Mouse (Mus musculus): ENCODE measurements at regions not wholly inside any gene's neighbourhood (a gene's known extent, or its start where the extent isn't known, plus 50 kb on each side); places are given as distances from the start of the nearest gene placed in this dataset.

- no peak for TF ChIP-seq SIN3A (IDR thresholded peaks at IDR 0.05; ENCODE audit: low read length)
- no peak for TF ChIP-seq MAFK (IDR thresholded peaks at IDR 0.05; ENCODE audit: borderline replicate concordance, low read depth, low read length)
- TF ChIP-seq POLR2AphosphoS2 (IDR thresholded peaks at IDR 0.05; ENCODE audit: low read length): no peak
- no peak for TF ChIP-seq POLR2A (IDR thresholded peaks at IDR 0.05; ENCODE audit: control insufficient read depth in 1 of 2, insufficient read depth in 1 of 2, low read depth in 1 of 2, low read length in 2 of 2, poor library complexity in 1 of 2)
- no peak for TF ChIP-seq CTCF (IDR thresholded peaks at IDR 0.05 in 2 of 3, conservative IDR thresholded peaks at IDR 0.05 in 1 of 3; ENCODE audit: control insufficient read depth in 1 of 3, insufficient read depth in 1 of 3, low read depth in 2 of 3, low read length in 3 of 3, poor library complexity in 1 of 3, severe bottlenecking in 1 of 3)
- no peak for TF ChIP-seq CHD2 (IDR thresholded peaks at IDR 0.05; ENCODE audit: low read length)
- TF ChIP-seq TBP (IDR thresholded peaks at IDR 0.05; ENCODE audit: low read depth, low read length): no peak
These were observed 99.1 kb upstream of the Gorab start for GRCm38 (mm10) chr1:163502557-163502956.

Measured in MEL (cell line).